Mouse (Mus musculus) myocyte (in vitro differentiated cells): ENCODE measurements around the gene Trip4.

ENCODE experiments used
- E2F4 ChIP-seq: IDR thresholded peaks from one replicate; pipeline ENCODE4 v1.6.1; 2011; ENCODE audit warnings: mild to moderate bottlenecking, control low read depth, moderate library complexity; ENCODE audit not compliant: insufficient read depth
- MAX ChIP-seq: IDR thresholded peaks from one replicate; pipeline ENCODE4 v1.6.1; 2011; ENCODE audit warnings: low read depth, mild to moderate bottlenecking, control low read depth
- POLR2A ChIP-seq: IDR thresholded peaks from one replicate; pipeline ENCODE4 v1.6.1; 2011; ENCODE audit warnings: low read depth, mild to moderate bottlenecking, control low read depth, moderate library complexity; ENCODE audit not compliant: insufficient read length
- POLR2AphosphoS2 ChIP-seq: IDR thresholded peaks from one replicate; pipeline ENCODE4 v1.6.1; 2011; ENCODE audit warnings: low read depth, control low read depth; ENCODE audit not compliant: insufficient read length
- REST ChIP-seq: IDR thresholded peaks from one replicate; pipeline ENCODE4 v1.6.1; 2011; ENCODE audit warnings: mild to moderate bottlenecking, control low read depth, moderate library complexity; ENCODE audit not compliant: insufficient read depth, insufficient read length
- TCF12 ChIP-seq: IDR thresholded peaks from one replicate; pipeline ENCODE4 v1.6.1; 2011; ENCODE audit warnings: mild to moderate bottlenecking, control low read depth; ENCODE audit not compliant: poor library complexity, insufficient read depth, severe bottlenecking
- USF1 ChIP-seq: IDR thresholded peaks from one replicate; pipeline ENCODE4 v1.6.1; 2011; ENCODE audit warnings: low read depth, mild to moderate bottlenecking, control low read depth, moderate library complexity

DNA sequence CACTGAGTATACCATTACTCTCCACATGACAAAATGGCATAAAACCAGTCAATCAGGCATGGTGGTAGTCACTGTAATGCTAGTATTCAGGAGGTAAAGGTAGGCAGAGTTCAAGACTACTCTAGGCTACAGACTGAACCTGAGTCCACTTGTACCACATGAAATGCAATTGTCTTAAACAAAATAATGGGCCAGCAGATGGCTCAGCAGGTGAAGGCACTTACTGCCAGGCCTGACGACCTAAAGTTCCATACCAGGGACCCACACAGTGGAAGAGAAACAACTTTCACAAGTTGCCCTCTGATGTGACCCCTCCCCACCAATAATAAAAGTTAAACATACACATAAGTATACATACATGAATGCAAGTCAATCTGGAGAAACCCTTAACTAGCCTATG lies 100.8 kb downstream of the Trip4 start:
- TF ChIP-seq POLR2A (no peak), E2F4 (no peak), POLR2AphosphoS2 (no peak), MAX (no peak), REST (no peak), USF1 (no peak), TCF12 (no peak)
